Mouse (Mus musculus) megakaryocyte-erythroid progenitor cell, adult 5-6 weeks (primary cell): ENCODE results near the gene Comt. TPM values are rescaled to one million over a fixed set of nuclear protein-coding genes. Genes with fewer than 3 reads are reported as not detected.
A peak's percentile ranks its signal among the peaks of the same experiment; 100 is the strongest.

Source experiments
- ATAC-seq: replicated peaks from 2 replicates; pipeline ENCODE4 v1.8.0; 2016; ENCODE audit warnings: mild to moderate bottlenecking, inconsistent platforms; ENCODE audit not compliant: severe bottlenecking, poor library complexity, low FRiP score, low TSS enrichment
- total RNA-seq, 2 experiments: library from RNA; stranded (forward) in 1 of 2; stranded (reverse) in 1 of 2; fragments of 200-1000, 215-1000 nt in 1 of 2; fragments of >200 nt in 1 of 2; fragmentation: Nextera tagmentation in 1 of 2; gene quantifications; 2 replicates each; pipeline ENCODE4 v1.2.3; 2014 to 2017

The Comt gene
- total RNA-seq, 2 experiments from 2014 or later, result 59.7 to 105 TPM

DNA sequence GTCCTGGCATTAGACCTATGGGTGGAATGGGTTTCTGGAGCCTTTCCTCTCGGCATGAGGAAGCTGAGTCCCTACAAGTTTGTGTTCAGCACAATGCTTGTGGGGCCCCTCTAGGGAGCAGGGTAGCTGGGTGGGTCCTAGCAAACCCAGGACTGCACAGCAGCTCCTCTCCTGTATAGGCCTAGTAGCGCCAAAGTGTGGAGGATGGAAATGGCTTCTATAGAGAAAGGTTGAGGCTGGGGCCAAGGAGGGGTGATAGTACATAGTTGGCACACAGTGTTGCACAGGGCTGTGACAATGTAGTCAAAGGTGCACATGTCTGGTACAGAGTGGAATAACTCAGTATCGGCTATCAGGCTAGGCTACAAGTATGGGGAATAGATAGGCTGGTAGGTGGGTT, 32.6 kb downstream of the Comt start:
- no peak for ATAC-seq

GRCm38 (mm10) chr16:18393595-18393994, 33.1 kb downstream of the Comt start:
- ATAC-seq, result no peak

DNA sequence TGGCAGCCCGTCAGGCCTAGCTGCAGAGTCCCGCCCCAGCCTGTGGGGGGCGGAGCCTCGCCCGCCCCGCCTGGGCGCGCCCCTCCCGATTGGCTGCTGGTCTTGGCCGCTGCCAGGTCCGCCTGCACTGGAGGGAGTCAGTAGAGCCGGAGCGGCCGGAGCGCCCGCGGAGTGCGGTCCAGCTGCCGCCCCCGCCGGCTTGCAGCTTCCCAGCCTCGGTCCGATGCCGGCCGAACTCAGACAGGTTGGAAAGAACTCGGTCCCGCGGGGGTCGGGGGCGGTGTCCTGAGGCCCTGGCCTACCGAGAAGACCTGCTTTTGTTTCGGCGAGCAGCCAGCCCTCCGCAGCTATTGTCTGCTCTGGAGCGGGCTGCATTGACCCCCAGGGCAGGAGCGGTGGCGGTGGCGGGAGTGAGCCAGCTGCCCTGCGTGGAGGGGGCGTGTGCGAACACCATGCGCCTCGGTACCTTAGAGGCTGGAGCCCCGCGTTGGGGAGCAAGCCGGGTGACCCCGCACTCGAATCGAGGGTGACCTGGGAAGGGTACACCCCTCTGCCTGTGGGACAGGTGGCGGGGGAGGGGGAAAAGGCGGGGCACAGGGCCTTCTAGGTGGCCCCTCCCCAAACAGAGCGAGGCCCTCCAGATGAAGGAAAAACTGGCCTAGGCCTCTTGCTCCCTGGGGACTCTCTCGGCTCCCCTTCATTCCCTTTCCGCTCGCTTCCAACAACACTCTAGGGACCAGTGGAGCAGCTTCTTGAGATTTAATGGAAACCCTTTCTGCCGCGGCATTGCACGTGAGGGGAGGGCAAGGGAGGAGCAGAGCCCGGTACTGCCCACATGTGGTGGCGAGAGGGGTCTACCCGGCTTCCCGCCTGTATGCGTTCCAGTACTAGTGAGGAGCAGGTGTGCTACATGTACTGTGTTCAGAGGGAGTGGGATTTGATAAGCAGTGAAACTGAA, 33.9 kb downstream of the Comt start:
- peak; percentile 67 for ATAC-seq

DNA sequence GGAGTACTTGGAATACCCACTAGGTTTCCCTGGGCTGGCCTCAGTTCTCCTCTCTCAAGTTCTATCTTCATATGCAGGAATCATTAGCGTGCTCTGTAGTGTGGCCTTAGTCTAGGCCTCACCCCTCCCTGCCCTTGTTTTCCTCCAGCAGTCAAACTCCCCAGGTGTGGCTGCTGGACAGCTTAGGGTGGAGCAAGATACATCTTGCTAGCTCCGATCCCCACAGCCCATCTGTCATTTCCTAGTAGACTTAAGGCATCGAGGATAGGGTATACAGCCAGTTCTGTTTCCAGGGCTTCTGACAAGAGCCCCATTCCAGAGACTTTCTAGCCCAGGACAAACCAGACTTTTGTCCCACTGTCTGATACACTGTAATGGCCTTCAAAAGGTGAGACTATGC, 34.9 kb downstream of the Comt start:
- ATAC-seq, result no peak

DNA sequence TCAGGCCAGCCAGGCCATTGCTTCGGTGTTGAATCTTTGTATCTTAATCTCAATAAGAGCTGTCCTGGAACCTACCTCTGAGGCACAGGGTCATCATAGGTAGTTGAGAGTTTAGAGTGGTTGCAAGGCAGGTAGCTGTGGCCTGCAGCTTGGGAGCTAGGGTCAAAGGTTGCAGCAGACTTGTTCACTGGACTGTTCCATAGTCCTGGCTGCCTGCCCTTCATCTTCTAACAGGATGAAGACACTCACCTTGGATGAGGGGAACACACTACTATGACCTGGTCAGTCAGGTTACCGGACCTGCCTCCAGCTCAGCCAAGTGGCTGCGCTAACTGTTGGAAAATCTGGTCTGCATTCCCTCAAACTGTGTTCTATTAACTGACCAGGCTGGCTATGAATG, 35.5 kb downstream of the Comt start:
- ATAC-seq, result no peak

DNA sequence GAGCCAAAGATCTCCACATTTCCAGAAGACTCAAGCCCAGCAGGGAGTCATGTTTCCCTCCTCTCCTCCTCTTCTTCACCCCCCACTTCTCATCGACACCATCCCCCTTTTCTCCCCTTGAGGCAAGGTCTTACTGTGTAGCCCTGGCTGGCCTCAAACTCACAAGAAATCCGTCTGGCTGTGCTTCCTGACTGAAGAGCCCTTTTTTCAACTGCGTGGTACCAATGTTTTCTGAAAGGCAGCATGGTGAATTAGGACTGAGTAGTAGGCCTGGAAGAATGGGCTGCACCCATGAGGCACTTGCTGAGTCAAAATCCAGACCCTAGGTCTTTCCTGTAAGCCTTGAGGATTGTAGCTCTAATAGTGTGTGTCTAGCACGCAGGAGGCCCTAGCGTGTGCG, 36.3 kb downstream of the Comt start:
- ATAC-seq, result no peak

DNA sequence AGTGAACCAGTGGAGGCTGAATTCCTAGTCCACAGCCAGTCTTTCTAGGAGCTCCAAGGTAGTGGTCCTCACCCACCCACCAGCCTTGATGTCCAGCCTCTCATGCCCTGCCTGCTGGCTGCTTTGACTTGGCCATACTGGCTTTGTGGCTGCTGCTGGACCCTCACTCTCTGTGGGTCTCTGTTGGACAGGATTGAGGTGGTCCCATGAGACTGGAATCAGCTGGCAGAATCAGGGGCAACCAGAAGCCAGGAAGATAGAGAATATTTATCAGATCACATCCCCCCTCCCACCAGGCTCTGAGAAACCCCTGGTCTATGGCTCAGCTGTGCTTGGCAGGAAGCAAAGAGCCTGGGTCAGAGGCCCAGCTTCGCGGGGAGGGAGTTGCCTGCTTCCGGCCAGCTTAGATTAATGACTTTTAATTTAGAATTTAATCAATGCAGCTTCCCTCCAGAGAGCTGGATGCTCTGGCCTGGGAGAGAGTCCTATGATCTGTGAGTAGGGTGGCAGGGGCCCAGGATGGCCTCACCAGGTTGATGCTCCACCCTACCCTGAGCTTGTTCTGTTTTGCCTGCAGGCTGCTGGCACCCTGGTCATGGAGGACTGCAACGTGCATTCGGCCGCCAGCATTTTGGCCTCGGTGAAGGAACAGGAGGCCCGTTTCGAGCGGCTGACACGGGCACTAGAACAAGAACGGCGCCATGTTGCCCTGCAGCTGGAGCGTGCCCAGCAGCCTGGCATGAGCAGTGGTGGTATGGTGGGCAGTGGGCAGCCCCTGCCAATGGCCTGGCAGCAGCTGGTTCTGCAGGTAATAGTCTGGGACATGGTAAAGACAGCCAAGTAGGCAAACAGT, 37.8 kb downstream of the Comt start:
- ATAC-seq, result no peak

DNA sequence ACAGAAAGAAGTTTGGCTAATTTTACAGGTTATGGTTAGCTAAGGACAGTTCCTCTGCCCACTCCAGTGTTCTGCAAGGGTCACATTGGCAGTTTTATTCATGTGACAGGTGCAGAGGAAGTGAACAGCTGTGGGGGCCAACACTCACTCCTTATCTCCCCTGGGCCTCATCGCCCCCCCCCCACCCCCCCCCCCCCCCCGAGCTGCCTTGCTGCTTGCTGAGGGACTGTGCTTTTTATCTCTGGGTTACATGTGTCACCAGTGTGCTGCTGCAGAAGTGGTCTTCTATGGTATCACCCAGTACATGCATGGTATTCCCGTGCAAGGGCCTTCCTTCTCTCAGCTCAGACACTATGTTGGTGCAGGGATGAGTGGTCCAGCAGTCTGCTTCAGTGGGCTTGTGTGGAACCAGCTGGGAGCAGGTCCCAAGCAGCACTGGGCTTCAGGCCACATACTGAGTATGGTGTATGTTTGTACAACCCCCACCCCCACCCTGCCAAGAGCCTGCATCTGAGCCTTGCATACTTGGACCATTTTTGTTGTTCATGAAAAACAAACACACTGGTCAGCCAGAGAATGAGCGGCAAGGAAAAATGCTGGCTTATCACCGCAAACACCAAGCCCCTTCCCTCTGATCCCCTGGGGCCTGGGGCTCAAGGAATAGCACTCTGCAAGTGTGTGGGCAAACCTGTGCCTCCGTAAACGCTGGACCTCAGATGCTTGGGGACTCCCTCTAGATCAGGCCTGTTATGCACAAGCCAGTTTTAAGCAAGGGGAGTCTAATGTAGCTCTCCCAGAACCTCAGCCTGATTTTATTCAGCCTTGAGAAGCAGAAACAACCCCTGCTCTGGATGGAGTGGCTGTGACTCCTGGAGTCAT, 38.7 kb downstream of the Comt start:
- peak; percentile 70 for ATAC-seq

- ATAC-seq, result no peak
These were observed 39.7 kb downstream of the Comt start for GRCm38 (mm10) chr16:18386972-18387371.

DNA sequence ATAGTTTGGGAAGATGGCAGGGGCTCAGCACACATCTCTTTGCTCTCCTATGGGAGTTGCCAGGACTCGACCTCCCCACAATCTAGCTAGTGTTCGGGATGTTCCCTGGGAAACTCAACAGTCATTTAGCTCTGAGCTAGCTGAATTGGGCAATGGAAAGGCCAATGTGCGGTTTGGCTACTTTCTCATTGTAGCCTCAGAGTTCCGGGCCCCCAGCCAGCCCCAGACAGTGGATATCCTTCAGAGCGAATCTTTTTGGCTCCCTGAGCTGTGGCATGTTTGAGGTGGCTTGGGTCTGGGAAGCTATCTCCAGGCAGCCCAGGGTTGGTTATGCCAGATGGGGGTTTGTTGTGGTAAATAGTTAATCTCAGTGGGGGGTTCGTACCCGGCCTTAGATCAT, 40.2 kb downstream of the Comt start:
- ATAC-seq, result no peak

- no peak for ATAC-seq
These were observed 41.2 kb downstream of the Comt start for GRCm38 (mm10) chr16:18385411-18385810.

GRCm38 (mm10) chr16:18384659-18385058, 42.0 kb downstream of the Comt start:
- ATAC-seq, result no peak

- ATAC-seq, result no peak
These were observed 42.4 kb downstream of the Comt start for GRCm38 (mm10) chr16:18384211-18384610.

- ATAC-seq, result no peak
These were observed 42.9 kb downstream of the Comt start for GRCm38 (mm10) chr16:18383756-18384155.

DNA sequence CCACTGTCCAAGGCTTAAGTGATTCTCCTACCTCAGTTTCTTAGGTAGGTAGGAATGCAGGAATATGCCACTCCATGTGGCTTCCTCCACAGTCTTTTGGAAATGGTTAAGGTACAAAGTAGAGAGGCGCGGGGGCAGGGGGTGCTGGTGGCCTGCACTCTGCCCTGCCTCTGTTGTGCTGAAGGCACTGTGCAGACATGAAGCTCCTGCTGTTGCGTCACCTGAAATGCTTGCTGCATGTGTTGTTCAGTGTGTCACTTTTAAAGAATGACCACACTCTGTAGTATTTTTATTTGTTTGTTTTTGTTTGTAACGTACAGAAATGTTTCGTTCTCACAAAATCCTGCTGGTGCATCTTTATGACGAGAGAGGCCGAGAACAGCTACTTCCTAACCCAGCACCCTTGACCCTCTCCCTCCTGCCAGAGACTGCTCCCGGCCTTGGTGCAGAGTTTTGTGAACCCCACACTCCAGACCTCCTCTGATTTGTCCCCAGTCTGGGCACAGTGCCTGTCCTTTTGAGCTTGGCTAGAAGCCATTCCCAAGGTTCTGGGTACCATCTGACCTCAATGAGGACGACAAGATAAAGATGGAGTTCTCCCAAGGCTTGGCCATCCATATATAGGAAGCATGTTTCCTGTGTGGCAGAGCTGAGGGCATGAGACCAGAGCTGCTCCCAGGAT, 43.5 kb downstream of the Comt start:
- ATAC-seq, result no peak

DNA sequence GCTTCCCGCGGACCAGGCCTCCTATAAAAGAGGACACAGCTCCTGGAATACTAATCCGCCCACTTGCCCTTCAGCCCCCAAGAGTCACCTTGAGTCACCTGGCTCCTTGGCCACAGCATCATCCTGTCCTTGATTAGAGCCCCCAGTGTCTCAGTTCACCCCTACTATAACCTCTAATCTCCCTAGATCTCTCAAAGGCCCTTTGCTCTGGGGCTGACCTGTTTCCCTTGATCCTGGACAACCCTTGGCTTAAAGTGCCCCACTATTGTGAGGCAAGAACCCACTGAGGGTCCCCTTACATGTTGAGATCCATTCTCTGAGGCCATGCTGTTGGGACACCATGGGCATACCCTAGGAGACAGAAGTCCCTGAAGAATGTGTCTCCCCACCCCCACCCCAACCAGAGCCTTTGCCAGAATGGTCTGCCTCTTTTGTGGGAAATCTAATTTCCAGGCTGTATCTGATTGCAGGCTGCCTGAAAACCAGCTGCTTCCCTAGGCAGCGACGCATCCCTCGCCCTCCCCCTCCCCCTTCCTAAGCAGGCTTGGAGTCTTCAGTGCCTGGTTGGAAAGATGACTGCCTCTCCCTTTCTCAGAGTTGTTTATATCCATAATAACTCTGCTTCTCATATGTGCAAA, 44.9 kb downstream of the Comt start:
- no peak for ATAC-seq

GRCm38 (mm10) chr16:18380495-18381063, 46.1 kb downstream of the Comt start:
- ATAC-seq, result no peak

DNA sequence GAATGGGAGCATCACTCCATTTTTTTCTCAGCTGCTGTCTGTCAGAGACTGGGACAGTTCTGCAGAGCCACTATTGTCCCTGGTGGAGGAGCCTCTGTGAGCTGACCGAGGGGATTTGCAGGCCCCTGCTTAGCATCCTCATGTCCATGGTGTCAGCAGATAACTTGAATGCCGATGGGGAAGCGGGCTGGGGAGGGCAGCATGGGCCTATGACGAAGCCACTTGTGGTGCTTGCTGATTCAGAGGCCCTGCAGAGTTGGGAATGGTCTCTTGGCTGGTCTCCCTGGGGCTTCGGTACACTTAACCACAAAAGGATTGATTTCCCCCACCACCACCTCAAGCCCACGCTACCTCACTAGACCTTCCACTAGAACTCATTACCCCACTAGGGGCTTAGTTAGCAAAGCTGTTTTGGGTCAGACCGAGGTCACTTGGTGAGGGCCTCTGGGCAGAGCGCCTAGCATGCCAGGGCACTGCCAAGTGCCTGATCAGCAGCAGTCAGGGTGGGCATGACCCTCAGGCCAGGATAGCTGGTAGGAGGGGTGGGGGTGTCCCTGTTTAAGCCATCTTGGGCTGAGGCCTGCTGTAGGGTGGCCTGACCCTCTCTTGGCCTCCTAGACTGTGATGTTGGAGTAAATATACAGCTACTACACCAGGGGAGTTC, 47.2 kb downstream of the Comt start:
- no peak for ATAC-seq
